Mouse (Mus musculus): Measurements from ENCODE around the gene Cacna2d1. TPM values are rescaled to one million over a fixed set of nuclear protein-coding genes. Genes with fewer than 3 reads are reported as not detected.
A peak's percentile ranks its signal among the peaks of the same experiment; 100 is the strongest.

Gene Cacna2d1
- polyA plus RNA-seq, 1 experiment from 2014 or later: 0.25 TPM

DNA sequence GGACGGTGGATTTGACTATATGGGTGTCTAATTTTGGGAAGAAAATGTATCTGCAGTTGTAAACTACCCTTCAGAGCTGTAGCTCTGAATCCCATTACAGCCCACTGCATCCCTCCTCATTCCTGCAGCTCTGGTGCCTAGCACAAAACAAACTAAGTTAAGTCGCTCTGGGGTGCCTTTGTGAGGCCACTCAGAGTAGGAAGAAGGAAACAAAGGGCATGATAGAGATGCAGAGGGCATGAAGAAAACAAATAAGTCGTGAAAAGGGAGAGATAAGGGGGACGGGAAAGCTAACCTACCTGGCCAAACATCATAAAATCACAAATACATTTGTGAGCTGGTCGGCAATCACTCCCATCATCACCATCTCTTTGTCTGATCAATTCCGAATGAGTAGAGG is 1.5 kb upstream of the Cacna2d1 start:
- H3K9ac ChIP-seq (replicated peaks): no peak overlapping the region
- no peak for TF ChIP-seq CTCF (IDR thresholded peaks at IDR 0.05; ENCODE audit: low read depth)
- no peak for TF ChIP-seq EP300 (IDR thresholded peaks at IDR 0.05; ENCODE audit: low read depth)
- ATAC-seq (no peak), DNase-seq (no peak)
- H3K4me1 ChIP-seq (ENCODE audit: insufficient read depth): peaks cover 6% of the 10 kb centered on the region
- peaks cover 37% of the 10 kb centered on the region for H3K27me3 ChIP-seq (ENCODE audit: insufficient read depth, low read length)
- H3K36me3 ChIP-seq (replicated peaks; ENCODE audit: insufficient read depth, low read length): no peaks in the 10 kb centered on the region
- no peak overlapping the region for H3K4me3 ChIP-seq (ENCODE audit: low read depth, low read length)
- no peak overlapping the region for H3K4me2 ChIP-seq (ENCODE audit: low read depth, low read length)
- 25% methylated on average over 6 of the region's 6 CpGs for WGBS (ENCODE audit: insufficient replicate concordance)
- no peak overlapping the region for H3K27ac ChIP-seq (ENCODE audit: low read depth)
- no peaks in the 10 kb centered on the region for H3K9me3 ChIP-seq (ENCODE audit: low read length)

DNA sequence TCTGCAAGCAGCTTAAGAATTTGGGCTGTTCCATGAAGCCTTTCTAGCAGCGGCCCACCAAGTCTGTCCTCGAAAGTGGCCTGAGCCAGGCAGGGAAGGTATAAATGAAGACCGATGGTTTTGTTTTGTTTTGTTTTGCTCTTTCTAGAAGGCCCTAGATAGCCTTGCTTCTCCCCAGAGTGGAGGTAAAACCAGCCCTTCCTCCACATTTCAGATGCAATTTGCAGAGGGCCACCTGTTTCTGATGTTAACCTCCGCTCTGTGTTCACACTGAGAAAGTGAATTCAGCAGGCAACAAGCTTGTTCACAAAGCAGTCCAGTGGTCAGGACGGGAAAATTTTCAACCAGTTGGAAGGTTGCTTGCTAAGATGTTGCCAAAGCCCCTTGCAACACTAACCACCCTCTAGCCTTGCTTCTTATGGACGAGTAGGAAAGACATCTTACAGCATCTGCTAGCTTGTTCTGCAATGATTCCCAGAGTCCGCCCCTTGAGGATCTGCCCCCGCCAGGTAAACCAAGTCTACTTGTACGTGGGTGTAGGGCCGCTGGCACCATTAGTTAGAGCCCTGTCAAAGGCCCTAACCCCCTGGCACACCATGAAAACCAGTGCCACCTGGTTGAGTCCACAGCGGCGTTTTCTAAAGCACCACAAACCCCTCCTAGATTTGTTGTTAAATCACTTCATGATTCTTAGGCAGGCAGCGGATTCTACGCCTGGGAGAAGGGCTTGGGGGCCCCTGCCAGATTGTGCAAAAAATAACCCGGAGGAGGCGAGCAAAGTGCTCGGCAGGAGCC is 713 bp upstream of the Cacna2d1 start:
- Histone ChIP-seq H3K9ac (replicated peaks) (no peak overlapping the region), H3K4me2 (ENCODE audit: low read depth, low read length) (peak overlapping the region; percentile 72), H3K9me3 (ENCODE audit: low read length) (no peaks in the 10 kb centered on the region), H3K27ac (ENCODE audit: low read depth) (no peak overlapping the region), H3K36me3 (replicated peaks; ENCODE audit: insufficient read depth, low read length) (no peaks in the 10 kb centered on the region), H3K4me1 (ENCODE audit: insufficient read depth) (peaks cover 6% of the 10 kb centered on the region), H3K4me3 (ENCODE audit: low read depth, low read length) (peak overlapping the region; percentile 42), H3K27me3 (ENCODE audit: insufficient read depth, low read length) (peaks cover 37% of the 10 kb centered on the region)
- no peak for DNase-seq
- no peak for ATAC-seq
- TF ChIP-seq EP300 (IDR thresholded peaks at IDR 0.05; ENCODE audit: low read depth) (no peak), CTCF (IDR thresholded peaks at IDR 0.05; ENCODE audit: low read depth) (no peak)
- 10% methylated on average over 17 of the region's 17 CpGs for WGBS (ENCODE audit: insufficient replicate concordance)

DNA sequence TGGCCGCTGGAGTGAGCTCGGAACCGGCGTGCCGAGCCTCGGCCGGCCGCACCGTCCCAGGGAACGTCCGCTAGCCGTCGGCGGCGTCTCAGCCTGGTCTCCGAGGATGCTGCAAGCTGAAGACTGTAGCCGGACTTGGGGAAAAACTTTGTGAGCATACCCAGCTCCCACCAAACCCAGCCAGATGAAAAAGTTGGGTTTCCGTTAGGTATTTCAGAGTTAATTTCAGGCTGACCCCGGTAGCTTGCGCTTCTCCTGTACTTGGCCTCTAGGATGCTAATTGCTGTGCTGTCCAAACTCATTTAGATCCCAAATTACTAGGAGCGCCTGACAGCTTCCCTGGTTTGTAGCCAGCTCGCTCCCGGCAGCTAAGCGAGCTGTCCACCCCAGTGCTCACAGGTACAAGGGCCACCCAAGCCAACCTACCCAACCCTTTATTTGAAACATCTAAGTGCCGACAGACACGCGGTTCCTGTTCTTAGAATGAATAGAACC is 790 bp downstream of the Cacna2d1 start:
- no peak for ATAC-seq
- H3K27ac ChIP-seq (ENCODE audit: low read depth): no peak overlapping the region
- H3K4me1 ChIP-seq (ENCODE audit: insufficient read depth): peaks cover 6% of the 10 kb centered on the region
- H3K4me3 ChIP-seq (ENCODE audit: low read depth, low read length): peak overlapping the region; percentile 42
- H3K4me2 ChIP-seq (ENCODE audit: low read depth, low read length): peak overlapping the region; percentile 72
- H3K9ac ChIP-seq (replicated peaks): no peak overlapping the region
- H3K27me3 ChIP-seq (ENCODE audit: insufficient read depth, low read length): peaks cover 37% of the 10 kb centered on the region
- no peaks in the 10 kb centered on the region for H3K36me3 ChIP-seq (replicated peaks; ENCODE audit: insufficient read depth, low read length)
- WGBS (ENCODE audit: insufficient replicate concordance): 2% methylated on average over 21 of the region's 27 CpGs
- no peak for TF ChIP-seq EP300 (IDR thresholded peaks at IDR 0.05; ENCODE audit: low read depth)
- TF ChIP-seq CTCF (IDR thresholded peaks at IDR 0.05; ENCODE audit: low read depth): no peak
- DNase-seq: peak; percentile 15
- H3K9me3 ChIP-seq (ENCODE audit: low read length): no peaks in the 10 kb centered on the region

DNA sequence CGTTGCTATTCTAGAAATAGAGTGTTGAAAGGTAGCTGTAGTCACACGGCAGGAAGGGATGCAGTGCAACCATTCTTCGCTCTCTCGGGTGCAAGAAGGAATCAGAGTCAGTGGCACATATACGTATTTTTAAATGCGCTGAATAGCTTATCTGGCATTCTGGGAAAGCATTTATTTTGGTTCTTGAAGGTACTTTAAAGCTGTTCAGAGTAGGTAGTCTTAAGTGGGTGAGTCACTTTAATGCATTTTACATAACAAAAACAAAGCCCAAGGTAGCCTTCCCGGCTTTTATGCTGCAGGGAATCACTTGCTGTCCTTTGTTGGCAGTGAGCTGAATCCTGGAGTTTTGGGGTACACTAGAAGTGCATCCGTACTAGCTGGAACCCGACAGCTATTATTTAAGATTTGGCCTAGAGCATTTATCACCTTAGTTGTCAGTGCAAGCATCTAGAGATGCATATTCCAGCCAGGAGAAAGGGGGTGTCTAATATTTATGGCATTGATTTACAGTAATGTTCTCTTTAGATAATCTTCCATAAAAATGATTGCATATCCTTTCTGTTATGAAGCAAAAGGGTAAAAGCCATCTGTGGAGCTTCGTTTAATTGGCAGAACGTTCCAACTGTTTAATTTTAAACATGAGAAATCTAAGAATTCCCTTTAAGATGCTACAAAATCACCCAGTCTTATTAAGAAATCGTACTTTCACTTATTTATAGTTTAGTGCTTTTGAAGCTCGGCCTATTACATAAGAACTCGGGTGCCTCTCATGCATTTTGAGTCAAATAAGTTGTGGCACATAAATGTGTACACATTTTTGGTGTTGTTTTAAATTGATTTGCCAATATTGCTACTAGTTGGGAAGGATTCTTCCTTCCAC is 1.6 kb downstream of the Cacna2d1 start:
- no peaks in the 10 kb centered on the region for H3K36me3 ChIP-seq (replicated peaks; ENCODE audit: insufficient read depth, low read length)
- H3K27me3 ChIP-seq (ENCODE audit: insufficient read depth, low read length): peaks cover 37% of the 10 kb centered on the region
- no peak overlapping the region for H3K9ac ChIP-seq (replicated peaks)
- no peak overlapping the region for H3K4me2 ChIP-seq (ENCODE audit: low read depth, low read length)
- no peak overlapping the region for H3K27ac ChIP-seq (ENCODE audit: low read depth)
- H3K9me3 ChIP-seq (ENCODE audit: low read length): no peaks in the 10 kb centered on the region
- peaks cover 6% of the 10 kb centered on the region for H3K4me1 ChIP-seq (ENCODE audit: insufficient read depth)
- no peak for ATAC-seq
- 39% methylated on average over 14 of the region's 14 CpGs for WGBS (ENCODE audit: insufficient replicate concordance)
- TF ChIP-seq CTCF (IDR thresholded peaks at IDR 0.05; ENCODE audit: low read depth) (no peak), EP300 (IDR thresholded peaks at IDR 0.05; ENCODE audit: low read depth) (no peak)
- no peak for DNase-seq
- H3K4me3 ChIP-seq (ENCODE audit: low read depth, low read length): no peak overlapping the region

DNA sequence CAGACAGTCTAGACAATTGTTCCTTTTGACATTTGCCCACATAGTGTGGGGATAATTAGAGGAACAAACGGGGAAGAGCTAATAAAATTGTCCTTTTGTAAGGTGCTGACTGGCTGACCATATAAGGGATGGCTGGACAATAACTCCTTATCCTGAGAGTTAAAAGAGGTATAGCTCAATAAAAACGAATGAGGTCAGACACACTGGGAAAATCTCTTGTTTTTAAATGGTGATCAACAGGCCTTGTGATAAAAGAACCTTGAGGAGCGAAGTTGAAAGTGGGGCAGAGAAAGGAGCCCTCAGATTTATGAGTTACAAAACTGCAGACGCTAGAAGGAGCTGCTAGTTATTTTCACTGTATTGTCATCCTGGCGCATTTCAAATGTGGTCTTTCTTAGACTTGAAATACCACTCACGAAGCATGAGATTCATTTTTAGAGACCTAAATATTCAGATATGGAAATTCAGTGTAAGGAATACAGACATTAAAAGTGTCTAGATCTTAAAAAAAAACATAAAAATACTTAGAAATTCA is 6.8 kb downstream of the Cacna2d1 start:
- ATAC-seq (no peak), DNase-seq (no peak)
- H3K4me2 ChIP-seq (ENCODE audit: low read depth, low read length): no peak overlapping the region
- no peaks in the 10 kb centered on the region for H3K36me3 ChIP-seq (replicated peaks; ENCODE audit: insufficient read depth, low read length)
- H3K27me3 ChIP-seq (ENCODE audit: insufficient read depth, low read length): peaks cover 4% of the 10 kb centered on the region
- 58% methylated on average over 6 of the region's 6 CpGs for WGBS (ENCODE audit: insufficient replicate concordance)
- no peaks in the 10 kb centered on the region for H3K9me3 ChIP-seq (ENCODE audit: low read length)
- H3K4me3 ChIP-seq (ENCODE audit: low read depth, low read length): no peak overlapping the region
- H3K27ac ChIP-seq (ENCODE audit: low read depth): no peak overlapping the region
- H3K4me1 ChIP-seq (ENCODE audit: insufficient read depth): no peaks in the 10 kb centered on the region
- H3K9ac ChIP-seq (replicated peaks): no peak overlapping the region
- TF ChIP-seq CTCF (IDR thresholded peaks at IDR 0.05; ENCODE audit: low read depth) (no peak), EP300 (IDR thresholded peaks at IDR 0.05; ENCODE audit: low read depth) (no peak)

DNA sequence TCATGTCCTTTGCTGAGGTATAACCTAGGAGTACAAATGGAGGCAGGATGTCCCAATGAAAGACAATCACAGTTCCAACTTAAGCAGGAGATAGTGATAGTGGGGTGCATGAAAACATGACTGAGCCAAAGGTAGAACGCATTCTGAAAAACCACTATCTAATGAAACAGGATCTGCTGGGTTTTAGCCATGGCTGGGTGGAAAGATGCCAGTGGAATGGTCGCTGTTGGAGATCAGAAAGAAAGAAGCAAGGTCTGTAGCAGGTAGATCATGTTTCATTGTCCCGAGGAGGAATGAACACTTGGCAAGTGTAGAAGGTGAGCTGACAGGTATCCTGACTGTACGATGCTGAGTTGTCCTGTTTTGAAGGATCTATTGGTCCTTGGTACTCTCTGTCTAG is 7.6 kb downstream of the Cacna2d1 start:
- Histone ChIP-seq H3K4me3 (ENCODE audit: low read depth, low read length) (no peak overlapping the region), H3K9ac (replicated peaks) (no peak overlapping the region), H3K9me3 (ENCODE audit: low read length) (no peaks in the 10 kb centered on the region), H3K4me1 (ENCODE audit: insufficient read depth) (no peaks in the 10 kb centered on the region), H3K4me2 (ENCODE audit: low read depth, low read length) (no peak overlapping the region), H3K27ac (ENCODE audit: low read depth) (no peak overlapping the region), H3K27me3 (ENCODE audit: insufficient read depth, low read length) (no peaks in the 10 kb centered on the region), H3K36me3 (replicated peaks; ENCODE audit: insufficient read depth, low read length) (no peaks in the 10 kb centered on the region)
- ATAC-seq (no peak), DNase-seq (no peak)
- no peak for TF ChIP-seq EP300 (IDR thresholded peaks at IDR 0.05; ENCODE audit: low read depth)
- no peak for TF ChIP-seq CTCF (IDR thresholded peaks at IDR 0.05; ENCODE audit: low read depth)
- WGBS (ENCODE audit: insufficient replicate concordance): 65% methylated on average over 4 of the region's 4 CpGs
